Mouse (Mus musculus): ENCODE measurements at regions not wholly inside any gene's neighbourhood (a gene's known extent, or its start where the extent isn't known, plus 50 kb on each side); places are given as distances from the start of the nearest gene placed in this dataset.

GRCm38 (mm10) chr5:126266471-126266870 is 734.9 kb downstream of the Tmem132b start:
- Histone ChIP-seq H3K4me3 (no peak overlapping the region), H3K9ac (no peak overlapping the region), H3K36me3 (no peaks in the 10 kb centered on the region), H3K4me2 (no peak overlapping the region), H3K4me1 (no peaks in the 10 kb centered on the region), H3K27me3 (no peaks in the 10 kb centered on the region), H3K27ac (no peak overlapping the region), H3K9me3 (no peaks in the 10 kb centered on the region)
- no peak for ATAC-seq (ENCODE audit: insufficient number of reproducible peaks, insufficient read depth, low FRiP score, low TSS enrichment, low read depth)
- 83% methylated on average over 2 of the region's 2 CpGs for WGBS

- Histone ChIP-seq H3K4me1 (no peaks in the 10 kb centered on the region), H3K27ac (no peak overlapping the region), H3K4me2 (no peak overlapping the region), H3K4me3 (no peak overlapping the region), H3K9ac (no peak overlapping the region), H3K36me3 (no peaks in the 10 kb centered on the region), H3K9me3 (no peaks in the 10 kb centered on the region), H3K27me3 (no peaks in the 10 kb centered on the region)
- WGBS = 79% methylated on average over 2 of the region's 2 CpGs
- no peak for ATAC-seq (ENCODE audit: insufficient number of reproducible peaks, insufficient read depth, low FRiP score, low TSS enrichment, low read depth)
Measured at GRCm38 (mm10) chr5:126266929-126267609, 735.5 kb downstream of the Tmem132b start.

GRCm38 (mm10) chr5:126268592-126268991 is 737.0 kb downstream of the Tmem132b start:
- Histone ChIP-seq H3K4me1 (no peaks in the 10 kb centered on the region), H3K9me3 (no peaks in the 10 kb centered on the region), H3K4me2 (no peak overlapping the region), H3K4me3 (no peak overlapping the region), H3K27me3 (no peaks in the 10 kb centered on the region), H3K9ac (no peak overlapping the region), H3K27ac (no peak overlapping the region), H3K36me3 (no peaks in the 10 kb centered on the region)
- ATAC-seq (ENCODE audit: insufficient number of reproducible peaks, insufficient read depth, low FRiP score, low TSS enrichment, low read depth) = no peak
- 80% methylated on average over 4 of the region's 4 CpGs for WGBS

- ATAC-seq (ENCODE audit: insufficient number of reproducible peaks, insufficient read depth, low FRiP score, low TSS enrichment, low read depth) = no peak
- Histone ChIP-seq H3K27me3 (no peaks in the 10 kb centered on the region), H3K36me3 (no peaks in the 10 kb centered on the region), H3K4me2 (no peak overlapping the region), H3K4me1 (no peaks in the 10 kb centered on the region), H3K4me3 (no peak overlapping the region), H3K27ac (no peak overlapping the region), H3K9me3 (no peaks in the 10 kb centered on the region), H3K9ac (no peak overlapping the region)
- 79% methylated on average over 8 of the region's 8 CpGs for WGBS
Measured at GRCm38 (mm10) chr5:126274316-126274715, 742.7 kb downstream of the Tmem132b start.

GRCm38 (mm10) chr5:126281057-126281728 is 749.6 kb downstream of the Tmem132b start:
- no peak overlapping the region for H3K4me2 ChIP-seq
- 26% methylated on average over 10 of the region's 10 CpGs for WGBS
- H3K4me3 ChIP-seq = no peak overlapping the region
- H3K27me3 ChIP-seq = peaks cover 17% of the 10 kb centered on the region; the same call in 1 of the 2 replicates
- H3K9me3 ChIP-seq = no peaks in the 10 kb centered on the region
- H3K27ac ChIP-seq = no peak overlapping the region
- no peaks in the 10 kb centered on the region for H3K36me3 ChIP-seq
- H3K9ac ChIP-seq = no peak overlapping the region
- peaks cover 4% of the 10 kb centered on the region; the same call in 1 of the 2 replicates for H3K4me1 ChIP-seq
- no peak for ATAC-seq (ENCODE audit: insufficient number of reproducible peaks, insufficient read depth, low FRiP score, low TSS enrichment, low read depth)

- H3K9me3 ChIP-seq = no peaks in the 10 kb centered on the region
- H3K9ac ChIP-seq = no peak overlapping the region
- no peak overlapping the region for H3K27ac ChIP-seq
- no peak for ATAC-seq (ENCODE audit: insufficient number of reproducible peaks, insufficient read depth, low FRiP score, low TSS enrichment, low read depth)
- no peak overlapping the region for H3K4me2 ChIP-seq
- no peaks in the 10 kb centered on the region for H3K36me3 ChIP-seq
- 8% methylated on average over 7 of the region's 7 CpGs for WGBS
- H3K27me3 ChIP-seq = peaks cover 17% of the 10 kb centered on the region; the same call in 1 of the 2 replicates
- H3K4me3 ChIP-seq = no peak overlapping the region
- H3K4me1 ChIP-seq = peaks cover 4% of the 10 kb centered on the region; the same call in 1 of the 2 replicates
Measured at GRCm38 (mm10) chr5:126281782-126282181, 750.2 kb downstream of the Tmem132b start.

GRCm38 (mm10) chr5:126324847-126325246 is 793.3 kb downstream of the Tmem132b start:
- Histone ChIP-seq H3K27ac (no peak overlapping the region), H3K36me3 (no peaks in the 10 kb centered on the region), H3K27me3 (no peaks in the 10 kb centered on the region), H3K4me3 (no peak overlapping the region), H3K4me1 (no peaks in the 10 kb centered on the region), H3K9me3 (peaks cover 3% of the 10 kb centered on the region; the same call in 1 of the 2 replicates), H3K9ac (no peak overlapping the region), H3K4me2 (no peak overlapping the region)
- ATAC-seq (ENCODE audit: insufficient number of reproducible peaks, insufficient read depth, low FRiP score, low TSS enrichment, low read depth) = no peak
- WGBS = 70% methylated on average over 6 of the region's 6 CpGs

GRCm38 (mm10) chr5:126328276-126328675 is 796.7 kb downstream of the Tmem132b start:
- H3K36me3 ChIP-seq = no peaks in the 10 kb centered on the region
- no peak overlapping the region for H3K27ac ChIP-seq
- no peak overlapping the region for H3K4me3 ChIP-seq
- ATAC-seq (ENCODE audit: insufficient number of reproducible peaks, insufficient read depth, low FRiP score, low TSS enrichment, low read depth) = no peak
- 30% methylated on average over 3 of the region's 3 CpGs for WGBS
- H3K9me3 ChIP-seq = peaks cover 3% of the 10 kb centered on the region; the same call in 1 of the 2 replicates
- H3K4me2 ChIP-seq = no peak overlapping the region
- no peaks in the 10 kb centered on the region for H3K4me1 ChIP-seq
- no peaks in the 10 kb centered on the region for H3K27me3 ChIP-seq
- no peak overlapping the region for H3K9ac ChIP-seq

- Histone ChIP-seq H3K27ac (no peak overlapping the region), H3K4me1 (no peaks in the 10 kb centered on the region), H3K9me3 (no peaks in the 10 kb centered on the region), H3K27me3 (no peaks in the 10 kb centered on the region), H3K9ac (no peak overlapping the region), H3K4me2 (no peak overlapping the region), H3K4me3 (no peak overlapping the region), H3K36me3 (no peaks in the 10 kb centered on the region)
- no peak for ATAC-seq (ENCODE audit: insufficient number of reproducible peaks, insufficient read depth, low FRiP score, low TSS enrichment, low read depth)
- WGBS = 58% methylated on average over 7 of the region's 7 CpGs
Measured at GRCm38 (mm10) chr5:126335091-126335490, 803.5 kb downstream of the Tmem132b start.

GRCm38 (mm10) chr5:126335553-126336520 is 804.3 kb downstream of the Tmem132b start:
- Histone ChIP-seq H3K4me1 (no peaks in the 10 kb centered on the region), H3K9me3 (no peaks in the 10 kb centered on the region), H3K4me2 (no peak overlapping the region), H3K27ac (no peak overlapping the region), H3K4me3 (no peak overlapping the region), H3K9ac (no peak overlapping the region), H3K36me3 (no peaks in the 10 kb centered on the region), H3K27me3 (no peaks in the 10 kb centered on the region)
- 56% methylated on average over 6 of the region's 6 CpGs for WGBS
- ATAC-seq (ENCODE audit: insufficient number of reproducible peaks, insufficient read depth, low FRiP score, low TSS enrichment, low read depth) = no peak

GRCm38 (mm10) chr5:126337884-126338283 is 806.3 kb downstream of the Tmem132b start:
- Histone ChIP-seq H3K9me3 (no peaks in the 10 kb centered on the region), H3K27me3 (no peaks in the 10 kb centered on the region), H3K4me3 (no peak overlapping the region), H3K9ac (no peak overlapping the region), H3K27ac (no peak overlapping the region), H3K4me2 (no peak overlapping the region), H3K36me3 (no peaks in the 10 kb centered on the region), H3K4me1 (no peaks in the 10 kb centered on the region)
- no peak for ATAC-seq (ENCODE audit: insufficient number of reproducible peaks, insufficient read depth, low FRiP score, low TSS enrichment, low read depth)
- 71% methylated on average over 1 of the region's 1 CpGs for WGBS

Data from embryonic facial prominence, embryonic 13.5 days (tissue).